11 mouse cellular contexts compared by ENCODE assay signal in the genomic region with DNA sequence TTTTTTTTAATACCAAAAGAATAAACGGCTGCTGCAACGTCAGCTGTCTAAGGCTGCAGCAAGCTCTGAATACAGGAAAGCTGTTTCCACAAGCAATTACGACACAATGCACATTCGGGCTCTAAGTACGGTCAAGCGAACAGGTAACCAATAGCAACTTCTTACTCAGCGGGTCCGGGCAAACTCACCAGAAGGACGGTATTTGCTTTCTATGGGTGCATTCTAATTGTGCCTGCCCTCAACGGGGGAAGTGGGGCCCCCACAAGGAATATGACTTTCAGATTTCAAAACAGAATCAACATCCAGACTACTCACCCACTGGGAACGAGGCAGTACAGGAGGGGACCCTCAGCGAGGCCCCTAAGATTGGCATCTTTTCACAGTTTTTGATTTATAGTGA.
DNase-seq lines count a peak whose midpoint lies in the region; ATAC-seq lines count a peak whose summit lies in the region.
"Had no signal": no experiment of that assay in that cellular context is flagged by ENCODE, and none has a peak within 500 bp of the region (broad histone marks: within the 10 kb centered on the region; RNA-seq: fewer than 3 reads in every experiment).

No protein-coding gene starts in this region.

- WGBS in hindbrain, embryonic 12.5 days: 59% methylated on average over 12 of the region's 12 CpGs
- WGBS in hindbrain, embryonic 10.5 days: 81% methylated on average over 12 of the region's 12 CpGs
- 72% methylated on average over 12 of the region's 12 CpGs for WGBS in intestine, embryonic 14.5 days
- WGBS in midbrain, embryonic 15.5 days: 37% methylated on average over 12 of the region's 12 CpGs

- no peak overlapping the region for H3K4me3 ChIP-seq in hindbrain, embryonic 12.5 days
- no peak overlapping the region for H3K4me3 ChIP-seq in hindbrain, embryonic 10.5 days
- H3K4me3 ChIP-seq in intestine, embryonic 14.5 days (ENCODE audit: low read depth, low read length): no peak overlapping the region
- peak overlapping the region; percentile 12; the same call in 1 of the 2 replicates for H3K4me3 ChIP-seq in midbrain, embryonic 15.5 days
- H3K4me3 ChIP-seq: heart, embryonic 15.5 days had no signal

- H3K36me3 ChIP-seq in hindbrain, embryonic 12.5 days: no peaks in the 10 kb centered on the region
- no peaks in the 10 kb centered on the region for H3K36me3 ChIP-seq in hindbrain, embryonic 10.5 days
- no peaks in the 10 kb centered on the region for H3K36me3 ChIP-seq in intestine, embryonic 14.5 days (ENCODE audit: control insufficient read depth, insufficient read depth, low read length)
- no peaks in the 10 kb centered on the region for H3K36me3 ChIP-seq in midbrain, embryonic 15.5 days (replicated peaks)
- H3K36me3 ChIP-seq: heart, embryonic 15.5 days had no signal

- H3K27me3 ChIP-seq in hindbrain, embryonic 12.5 days: no peaks in the 10 kb centered on the region
- no peaks in the 10 kb centered on the region for H3K27me3 ChIP-seq in hindbrain, embryonic 10.5 days (ENCODE audit: insufficient read depth, poor library complexity, severe bottlenecking)
- H3K27me3 ChIP-seq in intestine, embryonic 14.5 days (replicated peaks; ENCODE audit: control insufficient read depth, insufficient read depth, low read length): no peaks in the 10 kb centered on the region
- H3K27me3 ChIP-seq in midbrain, embryonic 15.5 days (replicated peaks): no peaks in the 10 kb centered on the region
- H3K27me3 ChIP-seq: heart, embryonic 15.5 days had no signal

- H3K9me3 ChIP-seq in hindbrain, embryonic 12.5 days (replicated peaks): peaks cover 7% of the 10 kb centered on the region; the same call in 1 of the 2 replicates
- peaks cover 7% of the 10 kb centered on the region for H3K9me3 ChIP-seq in hindbrain, embryonic 10.5 days
- 0 out of 2 replicates have a peak, but pooled peaks cover 8% of the 10 kb centered on the region for H3K9me3 ChIP-seq in intestine, embryonic 14.5 days (ENCODE audit: control insufficient read depth, low read length)
- no peaks in the 10 kb centered on the region for H3K9me3 ChIP-seq in midbrain, embryonic 15.5 days
- H3K9me3 ChIP-seq: heart, embryonic 15.5 days had no signal

- DNase-seq in hindbrain, embryonic 10.5 days (ENCODE audit: low spot score): no peak
- DNase-seq in brain, embryonic 18.5 days (ENCODE audit: low read depth, low spot score): peak; percentile 16
- no peak for DNase-seq in intestine, embryonic 14.5 days (ENCODE audit: low spot score)
- DNase-seq in gastrocnemius, adult 8-10 months (ENCODE audit: low spot score in 2 of 2): no peak
- no peak for DNase-seq in kidney, postnatal 4 days
- DNase-seq in adrenal gland, postnatal 36 days: no peak
- DNase-seq: thymus, adult 18-20 months had no signal

- no peak for ATAC-seq in hindbrain, embryonic 12.5 days (ENCODE audit: low FRiP score)
- ATAC-seq in intestine, embryonic 14.5 days (replicated peaks; ENCODE audit: low FRiP score, low TSS enrichment, low read depth): no peak
- ATAC-seq in midbrain, embryonic 15.5 days (replicated peaks): peak; percentile 74

- H3K27ac ChIP-seq in hindbrain, embryonic 12.5 days: peak overlapping the region; percentile 52
- no peak overlapping the region for H3K27ac ChIP-seq in hindbrain, embryonic 10.5 days
- no peak overlapping the region for H3K27ac ChIP-seq in intestine, embryonic 14.5 days (ENCODE audit: low read depth)
- H3K27ac ChIP-seq in midbrain, embryonic 15.5 days: peak overlapping the region; percentile 73
- H3K27ac ChIP-seq: heart, embryonic 15.5 days; liver, embryonic 14.5 days had no signal

- H3K4me1 ChIP-seq in hindbrain, embryonic 12.5 days: no peaks in the 10 kb centered on the region
- no peaks in the 10 kb centered on the region for H3K4me1 ChIP-seq in hindbrain, embryonic 10.5 days (replicated peaks)
- no peaks in the 10 kb centered on the region for H3K4me1 ChIP-seq in intestine, embryonic 14.5 days (replicated peaks; ENCODE audit: control insufficient read depth, insufficient read depth, low read length)
- H3K4me1 ChIP-seq in midbrain, embryonic 15.5 days: peaks cover 26% of the 10 kb centered on the region
- H3K4me1 ChIP-seq: heart, embryonic 15.5 days had no signal

- H3K9ac ChIP-seq in hindbrain, embryonic 12.5 days: no peak overlapping the region
- no peak overlapping the region for H3K9ac ChIP-seq in intestine, embryonic 14.5 days (ENCODE audit: low read length)
- no peak overlapping the region for H3K9ac ChIP-seq in midbrain, embryonic 15.5 days
- H3K9ac ChIP-seq: heart, embryonic 15.5 days; liver, embryonic 14.5 days had no signal

- H3K4me2 ChIP-seq in hindbrain, embryonic 12.5 days (replicated peaks): peak overlapping the region; percentile 2; the same call in 1 of the 2 replicates
- 0 out of 2 replicates have a peak overlapping the region, but pooled peaks have one; percentile 7 for H3K4me2 ChIP-seq in intestine, embryonic 14.5 days (ENCODE audit: low read length)
- peak overlapping the region; percentile 33 for H3K4me2 ChIP-seq in midbrain, embryonic 15.5 days
- H3K4me2 ChIP-seq: heart, embryonic 15.5 days had no signal

Comparison
In these comparisons a context has a peak if more than half of its experiments do, and no peak if none do; other contexts are left out.
1. H3K27ac ChIP-seq: peak in hindbrain, embryonic 12.5 days (single experiment) and midbrain, embryonic 15.5 days (single experiment); none in hindbrain, embryonic 10.5 days (single experiment) and intestine, embryonic 14.5 days (single experiment).
2. Peak in every context shown above with its lines, with median percentiles within 50 percentile points of each other: H3K4me2 ChIP-seq.